Mouse (Mus musculus): ENCODE results near the gene Tax1bp3. TPM values are rescaled to one million over a fixed set of nuclear protein-coding genes. Genes with fewer than 3 reads are reported as not detected.
A peak's percentile ranks its signal among the peaks of the same experiment; 100 is the strongest.

Tax1bp3 gene
- total and polyA plus RNA-seq, 2 experiments from 2014 or later, result 55.6 to 91.0 TPM

DNA sequence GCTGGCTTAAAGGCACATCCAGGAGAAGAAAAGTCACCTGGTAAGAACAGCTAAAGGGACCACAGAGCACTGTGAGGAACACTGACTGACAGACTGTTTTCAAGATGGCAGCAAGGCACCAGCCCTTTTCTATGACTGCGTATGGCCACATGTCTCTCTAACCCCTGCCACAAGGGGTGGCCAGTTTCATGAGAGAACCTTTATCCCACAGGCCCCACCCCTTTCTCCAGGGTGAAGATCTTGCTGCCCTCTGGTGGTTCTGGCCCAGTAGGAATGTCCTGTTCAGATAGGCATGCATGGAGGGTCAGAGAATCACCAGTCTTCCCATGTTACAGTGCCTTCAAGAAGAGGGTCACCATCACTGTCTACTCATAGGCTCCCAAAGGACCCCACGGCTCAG, 47.1 kb downstream of the Tax1bp3 start:
- no peak overlapping the region for H3K27ac ChIP-seq (ENCODE audit: low read depth, low read length)
- H3K4me1 ChIP-seq (ENCODE audit: insufficient read depth, low read length), result no peaks in the 10 kb centered on the region
- H3K4me2 ChIP-seq (ENCODE audit: low read depth, low read length, poor library complexity, severe bottlenecking), result no peak overlapping the region
- peak; percentile 47 for TF ChIP-seq CTCF (IDR thresholded peaks at IDR 0.05)
- DNase-seq (ENCODE audit: low spot score), result no peak
- H3K4me3 ChIP-seq (ENCODE audit: low read depth, low read length), result no peak overlapping the region
- H3K27me3 ChIP-seq (ENCODE audit: insufficient read depth, low read length), result no peaks in the 10 kb centered on the region
- ATAC-seq (ENCODE audit: low FRiP score), result no peak
- no peak overlapping the region for H3K9ac ChIP-seq (replicated peaks; ENCODE audit: low read length, poor library complexity, severe bottlenecking)
- 78% methylated on average over 2 of the region's 2 CpGs for WGBS
- no peaks in the 10 kb centered on the region for H3K9me3 ChIP-seq (ENCODE audit: low read length)
- no peaks in the 10 kb centered on the region for H3K36me3 ChIP-seq (ENCODE audit: insufficient read depth, low read length)

DNA sequence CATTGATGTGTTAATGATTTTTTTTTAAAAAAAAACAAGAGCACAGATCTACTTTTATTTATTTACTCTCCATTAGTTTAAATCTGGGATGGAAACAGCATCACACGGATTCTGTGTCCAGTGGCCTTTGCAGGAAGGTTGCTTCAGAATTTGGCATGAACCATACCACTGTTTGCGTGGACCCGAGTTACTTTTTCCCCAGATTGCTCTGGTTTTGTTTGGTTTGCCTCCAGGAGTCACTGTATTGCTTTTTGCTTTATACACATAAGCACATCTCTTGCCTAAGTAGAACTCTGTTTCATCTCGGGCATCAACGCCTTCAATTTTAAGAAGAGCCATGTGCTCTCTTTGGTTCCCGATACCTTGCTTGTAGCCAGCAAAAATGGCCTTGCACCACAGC, 49.0 kb downstream of the Tax1bp3 start:
- H3K9ac ChIP-seq (replicated peaks; ENCODE audit: low read length, poor library complexity, severe bottlenecking), result no peak overlapping the region
- no peak overlapping the region for H3K4me2 ChIP-seq (ENCODE audit: low read depth, low read length, poor library complexity, severe bottlenecking)
- no peak for TF ChIP-seq CTCF (IDR thresholded peaks at IDR 0.05)

DNA sequence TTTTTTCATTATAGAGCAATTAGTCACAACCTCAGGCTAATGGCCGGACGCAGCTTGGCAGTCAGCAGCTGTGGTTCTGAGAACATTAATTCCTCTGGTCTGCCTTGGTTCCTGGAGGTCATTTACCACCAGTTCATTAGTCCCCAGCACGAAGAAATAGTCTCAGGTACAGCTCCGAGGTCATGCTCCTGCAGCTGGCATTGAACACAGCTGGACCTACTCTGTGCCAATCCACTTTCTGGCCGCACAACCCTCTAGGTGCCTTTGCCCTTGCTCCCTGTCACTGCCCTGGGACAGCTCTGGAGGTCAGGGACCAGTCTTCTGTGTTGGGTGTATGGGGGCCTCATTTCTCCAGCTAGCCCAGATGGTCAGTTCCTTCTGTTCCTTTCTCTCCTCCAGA, 52.0 kb downstream of the Tax1bp3 start:
- Histone ChIP-seq H3K9me3 (ENCODE audit: low read length) (no peaks in the 10 kb centered on the region), H3K27me3 (ENCODE audit: insufficient read depth, low read length) (no peaks in the 10 kb centered on the region), H3K9ac (replicated peaks; ENCODE audit: low read length, poor library complexity, severe bottlenecking) (no peak overlapping the region), H3K4me2 (ENCODE audit: low read depth, low read length, poor library complexity, severe bottlenecking) (no peak overlapping the region), H3K27ac (ENCODE audit: low read depth, low read length) (no peak overlapping the region), H3K4me1 (ENCODE audit: insufficient read depth, low read length) (no peaks in the 10 kb centered on the region), H3K4me3 (ENCODE audit: low read depth, low read length) (no peak overlapping the region), H3K36me3 (ENCODE audit: insufficient read depth, low read length) (no peaks in the 10 kb centered on the region)
- ATAC-seq (ENCODE audit: low FRiP score) (no peak), DNase-seq (ENCODE audit: low spot score) (no peak)
- TF ChIP-seq CTCF (IDR thresholded peaks at IDR 0.05), result no peak
- 84% methylated on average over 5 of the region's 5 CpGs for WGBS

More for the DNA sequence above, 49.0 kb downstream of the Tax1bp3 start:
- H3K4me3 ChIP-seq (ENCODE audit: low read depth, low read length), result no peak overlapping the region
- DNase-seq (ENCODE audit: low spot score) (no peak), ATAC-seq (ENCODE audit: low FRiP score) (no peak)
- H3K36me3 ChIP-seq (ENCODE audit: insufficient read depth, low read length), result no peaks in the 10 kb centered on the region
- WGBS, result 88% methylated on average over 6 of the region's 6 CpGs
- H3K27ac ChIP-seq (ENCODE audit: low read depth, low read length), result no peak overlapping the region
- no peaks in the 10 kb centered on the region for H3K27me3 ChIP-seq (ENCODE audit: insufficient read depth, low read length)
- no peaks in the 10 kb centered on the region for H3K9me3 ChIP-seq (ENCODE audit: low read length)
- H3K4me1 ChIP-seq (ENCODE audit: insufficient read depth, low read length), result no peaks in the 10 kb centered on the region

DNA sequence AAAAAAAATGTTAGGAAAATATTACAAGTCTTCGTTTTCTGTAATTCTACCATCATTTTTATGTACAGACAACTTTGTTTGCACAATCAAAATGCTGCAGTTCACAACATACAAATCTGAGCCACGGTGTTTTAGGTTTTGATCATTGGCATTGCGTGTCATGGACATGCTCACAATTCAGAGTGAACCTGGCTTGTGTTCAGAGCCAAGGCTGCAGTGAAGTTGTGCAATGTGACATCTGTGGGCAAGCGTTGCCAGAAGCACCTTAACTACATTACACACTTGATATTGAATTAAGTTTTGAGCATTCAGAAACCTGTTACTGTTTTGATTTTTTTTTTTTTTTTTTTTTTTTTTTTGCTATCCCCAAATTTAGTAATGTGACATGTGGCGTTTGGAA, 53.2 kb downstream of the Tax1bp3 start:
- no peak for ATAC-seq (ENCODE audit: low FRiP score)
- 86% methylated on average over 5 of the region's 5 CpGs for whole genome bisulfite sequencing
- DNase-seq (ENCODE audit: low spot score), result no peak
- H3K36me3 ChIP-seq (ENCODE audit: insufficient read depth, low read length), result no peaks in the 10 kb centered on the region
- no peak overlapping the region for H3K4me3 ChIP-seq (ENCODE audit: low read depth, low read length)
- H3K9me3 ChIP-seq (ENCODE audit: low read length), result no peaks in the 10 kb centered on the region
- no peak overlapping the region for H3K4me2 ChIP-seq (ENCODE audit: low read depth, low read length, poor library complexity, severe bottlenecking)
- no peak overlapping the region for H3K9ac ChIP-seq (replicated peaks; ENCODE audit: low read length, poor library complexity, severe bottlenecking)
- H3K27me3 ChIP-seq (ENCODE audit: insufficient read depth, low read length), result no peaks in the 10 kb centered on the region
- no peaks in the 10 kb centered on the region for H3K4me1 ChIP-seq (ENCODE audit: insufficient read depth, low read length)
- H3K27ac ChIP-seq (ENCODE audit: low read depth, low read length), result no peak overlapping the region
- TF ChIP-seq CTCF (IDR thresholded peaks at IDR 0.05), result no peak

DNA sequence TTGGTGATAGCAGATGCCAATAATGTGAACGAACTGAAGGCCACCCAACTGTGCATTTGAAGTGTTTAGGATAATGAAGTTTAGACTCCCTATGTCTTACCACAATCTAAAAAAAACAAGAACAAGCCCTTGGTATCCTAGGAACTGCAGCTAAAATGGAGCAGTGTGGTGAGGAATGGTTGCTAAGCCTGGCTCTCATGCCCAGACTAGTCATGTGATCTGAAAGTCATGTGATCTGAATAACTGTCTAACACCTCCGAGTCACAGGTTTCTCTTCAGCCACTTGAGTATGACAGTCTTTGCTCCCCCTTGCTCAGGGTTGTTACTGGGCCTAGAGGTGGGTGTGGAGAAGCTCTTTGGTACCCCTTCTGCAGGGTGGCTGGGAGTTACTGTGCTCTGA, 55.6 kb downstream of the Tax1bp3 start:
- no peak for TF ChIP-seq CTCF (IDR thresholded peaks at IDR 0.05)
- no peaks in the 10 kb centered on the region for H3K4me1 ChIP-seq (ENCODE audit: insufficient read depth, low read length)
- no peak overlapping the region for H3K27ac ChIP-seq (ENCODE audit: low read depth, low read length)
- no peaks in the 10 kb centered on the region for H3K9me3 ChIP-seq (ENCODE audit: low read length)
- no peak for ATAC-seq (ENCODE audit: low FRiP score)
- H3K4me3 ChIP-seq (ENCODE audit: low read depth, low read length), result no peak overlapping the region
- no peak overlapping the region for H3K4me2 ChIP-seq (ENCODE audit: low read depth, low read length, poor library complexity, severe bottlenecking)
- H3K36me3 ChIP-seq (ENCODE audit: insufficient read depth, low read length), result no peaks in the 10 kb centered on the region
- no peaks in the 10 kb centered on the region for H3K27me3 ChIP-seq (ENCODE audit: insufficient read depth, low read length)
- no peak overlapping the region for H3K9ac ChIP-seq (replicated peaks; ENCODE audit: low read length, poor library complexity, severe bottlenecking)
- 63% methylated on average over 2 of the region's 2 CpGs for WGBS
- DNase-seq (ENCODE audit: low spot score), result no peak

Other genes with a start within 250 kb of the Tax1bp3 start
- 2.5 and 3.6 TPM in 2 replicates for gene Atp2a3, start 215.9 kb upstream of the Tax1bp3 start, total RNA-seq (2014; rRNA removed)
- gene Atp2a3, start 215.9 kb upstream of the Tax1bp3 start, polyA plus RNA-seq (2015; fragmentation: Nextera tagmentation; extraction: Ambion mirVana), result 2.3 and 2.7 TPM in 2 replicates
- 0.42 and 0.55 TPM in 2 replicates for gene P2rx1, start 178.0 kb upstream of the Tax1bp3 start, total RNA-seq (2014; rRNA removed)
- gene P2rx1, start 178.0 kb upstream of the Tax1bp3 start, polyA plus RNA-seq (2015; fragmentation: Nextera tagmentation; extraction: Ambion mirVana), result 0.16 and 0.39 TPM in 2 replicates
- 26.7 and 28.6 TPM in 2 replicates for gene Camkk1, start 158.1 kb upstream of the Tax1bp3 start, total RNA-seq (2014; rRNA removed)
- gene Camkk1, start 158.1 kb upstream of the Tax1bp3 start, polyA plus RNA-seq (2015; fragmentation: Nextera tagmentation; extraction: Ambion mirVana), result 27.7 and 30.2 TPM in 2 replicates
- gene Ncbp3, start 129.3 kb upstream of the Tax1bp3 start, total RNA-seq (2014; rRNA removed), result 7.2 and 11.7 TPM in 2 replicates
- 6.1 and 7.9 TPM in 2 replicates for gene Ncbp3, start 129.3 kb upstream of the Tax1bp3 start, polyA plus RNA-seq (2015; fragmentation: Nextera tagmentation; extraction: Ambion mirVana)
- 0.05 TPM in 1 of 2 replicates, not detected in the other for gene Itgae, start 86.5 kb upstream of the Tax1bp3 start, total RNA-seq (2014; rRNA removed)
- gene Itgae, start 86.5 kb upstream of the Tax1bp3 start, polyA plus RNA-seq (2015; fragmentation: Nextera tagmentation; extraction: Ambion mirVana), result 0.09 and 0.10 TPM in 2 replicates
- gene Haspin, start 38.8 kb upstream of the Tax1bp3 start, total RNA-seq (2014; rRNA removed), result 0.60 and 1.4 TPM in 2 replicates
- 0.97 and 1.3 TPM in 2 replicates for gene Haspin, start 38.8 kb upstream of the Tax1bp3 start, polyA plus RNA-seq (2015; fragmentation: Nextera tagmentation; extraction: Ambion mirVana)
- gene P2rx5, start 16.7 kb upstream of the Tax1bp3 start, total RNA-seq (2014; rRNA removed), result 1.1 TPM in 1 of 2 replicates, not detected in the other
- gene P2rx5, start 16.7 kb upstream of the Tax1bp3 start, polyA plus RNA-seq (2015; fragmentation: Nextera tagmentation; extraction: Ambion mirVana), result 0.28 and 0.50 TPM in 2 replicates
- 141 and 143 TPM in 2 replicates for gene Emc6, start within 50 bp of the Tax1bp3 start, total RNA-seq (2014; rRNA removed)
- gene Emc6, start within 50 bp of the Tax1bp3 start, polyA plus RNA-seq (2015; fragmentation: Nextera tagmentation; extraction: Ambion mirVana), result 169 and 182 TPM in 2 replicates
- gene Ctns, start 22.0 kb downstream of the Tax1bp3 start, total RNA-seq (2014; rRNA removed), result 21.5 and 22.9 TPM in 2 replicates
- 13.0 and 13.3 TPM in 2 replicates for gene Ctns, start 22.0 kb downstream of the Tax1bp3 start, polyA plus RNA-seq (2015; fragmentation: Nextera tagmentation; extraction: Ambion mirVana)
- gene Shpk, start 22.4 kb downstream of the Tax1bp3 start, total RNA-seq (2014; rRNA removed), result 2.2 and 2.7 TPM in 2 replicates
- gene Shpk, start 22.4 kb downstream of the Tax1bp3 start, polyA plus RNA-seq (2015; fragmentation: Nextera tagmentation; extraction: Ambion mirVana), result 2.2 and 2.3 TPM in 2 replicates
- 0.33 and 0.42 TPM in 2 replicates for gene Trpv1, start 57.2 kb downstream of the Tax1bp3 start, total RNA-seq (2014; rRNA removed)
- 0.31 and 0.47 TPM in 2 replicates for gene Trpv1, start 57.2 kb downstream of the Tax1bp3 start, polyA plus RNA-seq (2015; fragmentation: Nextera tagmentation; extraction: Ambion mirVana)
- 0.27 and 0.66 TPM in 2 replicates for gene Trpv3, start 90.3 kb downstream of the Tax1bp3 start, total RNA-seq (2014; rRNA removed)
- gene Trpv3, start 90.3 kb downstream of the Tax1bp3 start, polyA plus RNA-seq (2015; fragmentation: Nextera tagmentation; extraction: Ambion mirVana), result 0.20 and 0.31 TPM in 2 replicates
- 3.0 and 3.9 TPM in 2 replicates for gene Aspa, start 152.5 kb downstream of the Tax1bp3 start, total RNA-seq (2014; rRNA removed)
- 4.2 and 5.0 TPM in 2 replicates for gene Aspa, start 152.5 kb downstream of the Tax1bp3 start, polyA plus RNA-seq (2015; fragmentation: Nextera tagmentation; extraction: Ambion mirVana)
- gene Gm49340, start 152.7 kb downstream of the Tax1bp3 start, total RNA-seq (2014; rRNA removed), result not detected in 2 replicates
- gene Gm49340, start 152.7 kb downstream of the Tax1bp3 start, polyA plus RNA-seq (2015; fragmentation: Nextera tagmentation; extraction: Ambion mirVana), result not detected in 2 replicates
- gene Spata22, start 152.7 kb downstream of the Tax1bp3 start, total RNA-seq (2014; rRNA removed), result not detected in 2 replicates
- 0.16 and 0.31 TPM in 2 replicates for gene Spata22, start 152.7 kb downstream of the Tax1bp3 start, polyA plus RNA-seq (2015; fragmentation: Nextera tagmentation; extraction: Ambion mirVana)
- gene Olfr20, start 173.7 kb downstream of the Tax1bp3 start, total RNA-seq (2014; rRNA removed), result not detected in 2 replicates
- gene Olfr20, start 173.7 kb downstream of the Tax1bp3 start, polyA plus RNA-seq (2015; fragmentation: Nextera tagmentation; extraction: Ambion mirVana), result not detected in 2 replicates
- not detected in 2 replicates for gene Olfr376, start 194.2 kb downstream of the Tax1bp3 start, total RNA-seq (2014; rRNA removed)
- gene Olfr376, start 194.2 kb downstream of the Tax1bp3 start, polyA plus RNA-seq (2015; fragmentation: Nextera tagmentation; extraction: Ambion mirVana), result not detected in 2 replicates
- not detected in 2 replicates for gene Olfr1, start 222.5 kb downstream of the Tax1bp3 start, total RNA-seq (2014; rRNA removed)
- not detected in 2 replicates for gene Olfr1, start 222.5 kb downstream of the Tax1bp3 start, polyA plus RNA-seq (2015; fragmentation: Nextera tagmentation; extraction: Ambion mirVana)

All from midbrain, postnatal 0 days (tissue).